ENCODE assay signal across 13 mouse cellular contexts in the genomic region with DNA sequence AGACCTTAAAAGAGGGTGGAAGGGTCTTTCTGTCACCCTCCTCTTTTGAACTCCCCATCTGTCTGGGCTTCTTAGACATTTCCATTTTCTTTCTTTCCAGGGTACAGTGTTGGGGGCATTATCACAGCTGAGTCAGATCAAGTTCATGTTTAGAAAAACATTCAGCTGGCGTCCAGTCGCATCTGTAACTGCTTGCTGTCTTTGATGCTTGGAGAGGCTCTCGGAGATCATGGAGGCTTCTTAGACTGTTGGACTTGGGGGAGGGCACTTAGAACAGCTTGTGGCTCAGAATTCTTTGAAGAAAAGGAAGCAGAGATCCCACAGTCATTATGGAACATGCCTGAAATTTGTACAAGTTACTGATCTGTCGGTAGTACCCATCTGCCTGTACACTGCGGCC.
"Had no signal": no experiment of that assay in that cellular context is flagged by ENCODE, and none has a peak within 500 bp of the region (broad histone marks: within the 10 kb centered on the region; RNA-seq: fewer than 3 reads in every experiment).

No protein-coding gene starts in this region.

- H3K27me3 ChIP-seq: intestine, embryonic 15.5 days; limb, embryonic 13.5 days; midbrain, embryonic 12.5 days; neural tube, embryonic 13.5 days had no signal

- H3K36me3 ChIP-seq: intestine, embryonic 15.5 days; midbrain, embryonic 12.5 days; neural tube, embryonic 13.5 days had no signal

- H3K9me3 ChIP-seq: intestine, embryonic 15.5 days; limb, embryonic 13.5 days; midbrain, embryonic 12.5 days; neural tube, embryonic 13.5 days had no signal

- H3K4me3 ChIP-seq: intestine, embryonic 15.5 days; limb, embryonic 13.5 days; midbrain, embryonic 12.5 days; neural tube, embryonic 13.5 days had no signal

- H3K9ac ChIP-seq: intestine, embryonic 15.5 days; limb, embryonic 13.5 days; liver, embryonic 14.5 days; midbrain, embryonic 12.5 days; neural tube, embryonic 13.5 days had no signal

- DNase-seq: kidney, postnatal 10 days; lung, adult 2 months; retina, postnatal 1 day; right cerebral cortex, postnatal 4 days; spleen, adult 18-20 months; thymus, postnatal 4 days had no signal

- H3K4me2 ChIP-seq: intestine, embryonic 15.5 days; limb, embryonic 13.5 days; midbrain, embryonic 12.5 days; neural tube, embryonic 13.5 days had no signal

- H3K27ac ChIP-seq: hindbrain, postnatal 0 days; intestine, embryonic 15.5 days; limb, embryonic 13.5 days; liver, embryonic 14.5 days; midbrain, embryonic 12.5 days; neural tube, embryonic 13.5 days had no signal

- ATAC-seq: hindbrain, postnatal 0 days; intestine, embryonic 15.5 days; midbrain, embryonic 16.5 days had no signal
